Mouse (Mus musculus): ENCODE measurements around the gene Faap100. TPM values are rescaled to one million over a fixed set of nuclear protein-coding genes. Genes with fewer than 3 reads are reported as not detected.
"Not testable (repeated sequence)": the region's sequence is repeated elsewhere in the genome, so short reads cannot be mapped to it uniquely, and the experiment has no call there.

Gene Faap100
- polyA plus RNA-seq, 1 experiment from 2014 or later = 33.8 TPM

DNA sequence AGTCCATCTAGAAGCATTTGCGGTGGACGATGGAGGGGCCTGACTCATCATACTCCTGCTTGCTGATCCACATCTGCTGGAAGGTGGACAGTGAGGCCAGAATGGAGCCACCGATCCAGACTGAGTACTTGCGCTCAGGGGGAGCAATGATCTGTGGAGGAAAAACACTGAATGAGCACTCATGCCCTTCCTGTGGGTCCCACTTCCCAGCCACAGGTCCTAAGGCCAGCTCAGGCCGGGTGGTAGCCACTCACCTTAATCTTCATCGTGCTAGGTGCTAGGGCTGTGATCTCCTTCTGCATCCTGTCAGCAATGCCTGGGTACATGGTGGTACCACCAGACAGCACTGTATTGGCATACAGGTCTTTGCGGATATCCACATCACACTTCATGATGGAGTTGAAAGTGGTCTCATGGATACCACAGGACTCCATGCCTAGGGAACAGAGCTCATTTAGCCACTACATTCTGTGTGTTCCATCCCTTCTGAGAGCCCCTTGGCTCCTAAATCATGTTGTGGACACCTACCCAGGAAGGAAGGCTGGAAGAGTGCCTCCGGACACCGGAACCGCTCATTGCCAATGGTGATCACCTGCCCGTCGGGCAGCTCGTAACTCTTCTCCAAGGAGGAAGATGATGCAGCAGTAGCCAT lies 32.1 kb downstream of the Faap100 start:
- H3K36me3 ChIP-seq (ENCODE audit: control insufficient read depth, insufficient read depth, low read length); H3K27ac ChIP-seq (ENCODE audit: low read depth, low read length); H3K9me3 ChIP-seq (ENCODE audit: control insufficient read depth, low read length); H3K9ac ChIP-seq (ENCODE audit: low read length); H3K27me3 ChIP-seq (ENCODE audit: control insufficient read depth, insufficient read depth, low read length); ATAC-seq (replicated peaks; ENCODE audit: low FRiP score): not testable (repeated sequence)
- peak; percentile 53 for DNase-seq (ENCODE audit: low spot score)
- Histone ChIP-seq H3K4me3 (ENCODE audit: low read depth, low read length) (peak overlapping the region; percentile 29), H3K4me1 (replicated peaks; ENCODE audit: control insufficient read depth, insufficient read depth, low read length) (peaks cover 18% of the 10 kb centered on the region), H3K4me2 (ENCODE audit: low read depth, low read length, severe bottlenecking) (peak overlapping the region; percentile 58)
- WGBS = 85% methylated on average over 10 of the region's 13 CpGs

- H3K9me3 ChIP-seq (ENCODE audit: control insufficient read depth, low read length) = no peaks in the 10 kb centered on the region
- H3K9ac ChIP-seq (ENCODE audit: low read length) = no peak overlapping the region
- no peaks in the 10 kb centered on the region for H3K27me3 ChIP-seq (ENCODE audit: control insufficient read depth, insufficient read depth, low read length)
- peaks cover 10% of the 10 kb centered on the region; the same call in 1 of the 2 replicates for H3K4me1 ChIP-seq (replicated peaks; ENCODE audit: control insufficient read depth, insufficient read depth, low read length)
- H3K36me3 ChIP-seq (ENCODE audit: control insufficient read depth, insufficient read depth, low read length) = peaks cover 5% of the 10 kb centered on the region; the same call in 1 of the 2 replicates
- H3K27ac ChIP-seq (ENCODE audit: low read depth, low read length) = no peak overlapping the region
- ATAC-seq (replicated peaks; ENCODE audit: low FRiP score) = no peak
- peak overlapping the region; percentile 34 for H3K4me2 ChIP-seq (ENCODE audit: low read depth, low read length, severe bottlenecking)
- peak; percentile 58 for DNase-seq (ENCODE audit: low spot score)
- peak overlapping the region; percentile 20 for H3K4me3 ChIP-seq (ENCODE audit: low read depth, low read length)
- WGBS = 39% methylated on average over 1 of the region's 1 CpGs
Observed at GRCm38 (mm10) chr11:120345067-120345681, 33.4 kb downstream of the Faap100 start.

DNA sequence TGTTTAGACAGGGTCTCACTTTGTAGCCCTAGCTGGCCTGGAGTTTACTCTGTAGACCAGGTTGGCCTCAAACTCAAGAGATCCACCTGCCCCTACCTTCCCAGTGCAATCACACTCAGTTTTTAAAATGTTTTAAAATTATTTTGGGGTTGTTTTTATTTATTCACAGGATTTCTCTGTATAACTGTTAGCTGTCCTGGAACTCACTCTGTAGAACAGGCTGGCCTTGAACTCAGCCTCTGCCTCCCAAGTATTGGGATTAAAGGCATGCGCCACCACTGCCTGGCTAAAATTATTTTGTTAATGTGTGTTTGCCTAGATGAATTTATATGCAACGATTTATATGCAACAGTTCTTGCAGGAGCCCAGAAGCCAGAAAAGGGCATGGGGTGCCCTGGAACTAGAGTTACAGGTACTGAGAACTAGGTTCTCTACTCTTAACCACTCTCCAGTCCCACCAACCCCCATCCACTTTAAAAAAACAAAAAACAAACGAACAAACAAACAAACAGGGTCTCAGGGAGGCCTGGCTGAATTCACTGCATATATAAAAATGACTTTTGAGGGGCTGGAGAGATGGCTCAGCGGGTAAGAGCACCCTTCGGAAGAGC lies 34.1 kb downstream of the Faap100 start:
- Histone ChIP-seq H3K4me3 (ENCODE audit: low read depth, low read length) (no peak overlapping the region), H3K9ac (ENCODE audit: low read length) (no peak overlapping the region; the same call in 1 of the 2 replicates), H3K27ac (ENCODE audit: low read depth, low read length) (no peak overlapping the region), H3K4me1 (replicated peaks; ENCODE audit: control insufficient read depth, insufficient read depth, low read length) (peaks cover 6% of the 10 kb centered on the region; the same call in 1 of the 2 replicates), H3K4me2 (ENCODE audit: low read depth, low read length, severe bottlenecking) (no peak overlapping the region), H3K27me3 (ENCODE audit: control insufficient read depth, insufficient read depth, low read length) (no peaks in the 10 kb centered on the region), H3K36me3 (ENCODE audit: control insufficient read depth, insufficient read depth, low read length) (peaks cover 5% of the 10 kb centered on the region; the same call in 1 of the 2 replicates), H3K9me3 (ENCODE audit: control insufficient read depth, low read length) (no peaks in the 10 kb centered on the region)
- WGBS = 71% methylated on average over 5 of the region's 5 CpGs
- ATAC-seq (replicated peaks; ENCODE audit: low FRiP score) = no peak
- peak; percentile 52 for DNase-seq (ENCODE audit: low spot score)

GRCm38 (mm10) chr11:120343519-120344309 lies 34.9 kb downstream of the Faap100 start:
- no peaks in the 10 kb centered on the region for H3K27me3 ChIP-seq (ENCODE audit: control insufficient read depth, insufficient read depth, low read length)
- WGBS = 75% methylated on average over 5 of the region's 5 CpGs
- DNase-seq (ENCODE audit: low spot score) (peak; percentile 64), ATAC-seq (replicated peaks; ENCODE audit: low FRiP score) (no peak)
- H3K9me3 ChIP-seq (ENCODE audit: control insufficient read depth, low read length) = no peaks in the 10 kb centered on the region
- no peak overlapping the region for H3K4me2 ChIP-seq (ENCODE audit: low read depth, low read length, severe bottlenecking)
- no peak overlapping the region for H3K4me3 ChIP-seq (ENCODE audit: low read depth, low read length)
- H3K4me1 ChIP-seq (replicated peaks; ENCODE audit: control insufficient read depth, insufficient read depth, low read length) = peaks cover 5% of the 10 kb centered on the region; the same call in 1 of the 2 replicates
- H3K27ac ChIP-seq (ENCODE audit: low read depth, low read length) = no peak overlapping the region
- peaks cover 5% of the 10 kb centered on the region; the same call in 1 of the 2 replicates for H3K36me3 ChIP-seq (ENCODE audit: control insufficient read depth, insufficient read depth, low read length)
- no peak overlapping the region; the same call in 1 of the 2 replicates for H3K9ac ChIP-seq (ENCODE audit: low read length)

DNA sequence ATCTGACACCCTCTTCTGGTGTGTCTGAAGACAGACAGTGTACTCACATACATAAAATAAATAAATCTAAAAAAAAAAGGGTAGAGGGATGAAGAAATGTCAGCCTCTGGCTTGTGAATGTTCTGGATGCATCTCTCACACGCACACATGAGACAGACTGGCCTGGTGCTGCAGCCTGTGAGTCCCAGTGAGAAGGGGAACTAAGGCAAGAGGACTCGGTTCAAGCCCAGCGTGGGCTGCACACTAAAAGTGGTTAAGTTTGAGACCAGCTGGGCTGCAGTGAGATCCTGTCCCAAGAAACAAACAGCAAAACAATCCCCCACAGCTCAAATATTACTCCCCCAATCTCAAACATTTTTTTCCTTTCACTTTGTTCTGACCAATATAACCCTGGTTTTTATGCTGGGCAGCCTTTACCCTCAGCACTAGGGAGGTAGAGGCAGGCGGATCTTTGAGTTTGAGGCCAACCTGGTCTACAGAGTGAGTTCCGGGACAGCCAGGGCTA lies 35.9 kb downstream of the Faap100 start:
- H3K36me3 ChIP-seq (ENCODE audit: control insufficient read depth, insufficient read depth, low read length) = peaks cover 5% of the 10 kb centered on the region; the same call in 1 of the 2 replicates
- H3K4me2 ChIP-seq (ENCODE audit: low read depth, low read length, severe bottlenecking) = no peak overlapping the region
- DNase-seq (ENCODE audit: low spot score) = peak; percentile 48
- H3K4me3 ChIP-seq (ENCODE audit: low read depth, low read length) = no peak overlapping the region
- 91% methylated on average over 5 of the region's 5 CpGs for WGBS
- no peak for ATAC-seq (replicated peaks; ENCODE audit: low FRiP score)
- no peaks in the 10 kb centered on the region for H3K27me3 ChIP-seq (ENCODE audit: control insufficient read depth, insufficient read depth, low read length)
- H3K27ac ChIP-seq (ENCODE audit: low read depth, low read length) = no peak overlapping the region
- no peak overlapping the region for H3K9ac ChIP-seq (ENCODE audit: low read length)
- no peaks in the 10 kb centered on the region for H3K9me3 ChIP-seq (ENCODE audit: control insufficient read depth, low read length)
- peaks cover 5% of the 10 kb centered on the region; the same call in 1 of the 2 replicates for H3K4me1 ChIP-seq (replicated peaks; ENCODE audit: control insufficient read depth, insufficient read depth, low read length)

- Histone ChIP-seq H3K9me3 (ENCODE audit: control insufficient read depth, low read length) (no peaks in the 10 kb centered on the region; the same call in 1 of the 2 replicates), H3K27ac (ENCODE audit: low read depth, low read length) (no peak overlapping the region), H3K27me3 (ENCODE audit: control insufficient read depth, insufficient read depth, low read length) (no peaks in the 10 kb centered on the region), H3K9ac (ENCODE audit: low read length) (no peak overlapping the region), H3K36me3 (ENCODE audit: control insufficient read depth, insufficient read depth, low read length) (peaks cover 5% of the 10 kb centered on the region; the same call in 1 of the 2 replicates), H3K4me2 (ENCODE audit: low read depth, low read length, severe bottlenecking) (no peak overlapping the region), H3K4me1 (replicated peaks; ENCODE audit: control insufficient read depth, insufficient read depth, low read length) (peaks cover 5% of the 10 kb centered on the region; the same call in 1 of the 2 replicates), H3K4me3 (ENCODE audit: low read depth, low read length) (no peak overlapping the region)
- ATAC-seq (replicated peaks; ENCODE audit: low FRiP score) (no peak), DNase-seq (ENCODE audit: low spot score) (peak; percentile 47)
- 97% methylated on average over 4 of the region's 4 CpGs for WGBS
Observed at GRCm38 (mm10) chr11:120341661-120342060, 36.9 kb downstream of the Faap100 start.

DNA sequence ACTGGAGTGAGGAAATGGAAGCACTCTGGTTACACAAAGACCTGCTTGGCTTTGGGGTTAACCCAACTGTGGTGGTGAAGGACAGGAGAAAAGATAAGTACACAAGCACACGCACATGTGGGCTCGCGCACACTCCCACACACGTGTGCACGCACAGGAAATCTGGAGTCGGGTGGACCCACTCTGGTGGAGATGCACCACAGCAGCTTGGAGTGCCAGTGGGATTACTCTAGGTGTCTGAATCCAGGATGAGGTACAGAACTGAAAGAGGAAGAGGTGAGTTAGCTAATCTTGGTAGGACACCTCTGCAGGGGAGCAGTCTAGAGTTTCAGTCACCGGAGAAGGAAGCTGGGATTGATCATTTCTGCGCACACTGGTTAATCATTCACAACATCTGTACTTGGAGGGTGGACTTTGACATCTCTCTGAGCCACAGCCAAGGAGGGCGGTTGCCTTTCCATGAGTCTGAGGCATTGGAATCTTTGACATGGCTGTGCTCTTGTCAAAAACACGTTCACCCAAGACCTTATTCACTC lies 38.5 kb downstream of the Faap100 start:
- Histone ChIP-seq H3K27me3 (ENCODE audit: control insufficient read depth, insufficient read depth, low read length) (no peaks in the 10 kb centered on the region), H3K36me3 (ENCODE audit: control insufficient read depth, insufficient read depth, low read length) (peaks cover 1% of the 10 kb centered on the region; the same call in 1 of the 2 replicates), H3K4me3 (ENCODE audit: low read depth, low read length) (no peak overlapping the region), H3K9me3 (ENCODE audit: control insufficient read depth, low read length) (no peaks in the 10 kb centered on the region; the same call in 1 of the 2 replicates), H3K4me2 (ENCODE audit: low read depth, low read length, severe bottlenecking) (no peak overlapping the region), H3K9ac (ENCODE audit: low read length) (no peak overlapping the region), H3K27ac (ENCODE audit: low read depth, low read length) (no peak overlapping the region), H3K4me1 (replicated peaks; ENCODE audit: control insufficient read depth, insufficient read depth, low read length) (peaks cover under 1% of the 10 kb centered on the region; the same call in 1 of the 2 replicates)
- ATAC-seq (replicated peaks; ENCODE audit: low FRiP score) (no peak), DNase-seq (ENCODE audit: low spot score) (no peak)
- 93% methylated on average over 10 of the region's 10 CpGs for WGBS

DNA sequence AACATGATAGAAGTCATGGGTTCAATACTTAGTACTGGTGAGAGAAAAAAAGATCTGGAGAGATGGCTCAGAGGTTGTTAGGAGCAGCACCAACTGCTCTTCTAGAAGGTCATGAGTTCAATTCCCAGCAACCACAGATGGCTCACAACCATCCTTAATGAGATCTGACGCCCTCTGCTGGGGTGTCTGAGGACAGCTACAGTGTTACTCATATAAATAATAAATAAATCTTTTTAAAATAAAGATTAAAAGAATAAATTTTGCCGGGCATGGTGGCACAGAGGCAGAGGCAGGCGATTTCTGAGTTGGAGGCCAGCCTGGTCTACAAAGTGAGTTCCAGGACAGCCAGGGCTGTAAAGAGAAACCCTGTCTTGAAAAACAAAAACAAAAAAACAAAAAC lies 39.8 kb downstream of the Faap100 start:
- H3K4me2 ChIP-seq (ENCODE audit: low read depth, low read length, severe bottlenecking) = no peak overlapping the region
- no peaks in the 10 kb centered on the region for H3K4me1 ChIP-seq (replicated peaks; ENCODE audit: control insufficient read depth, insufficient read depth, low read length)
- H3K27ac ChIP-seq (ENCODE audit: low read depth, low read length) = no peak overlapping the region
- H3K27me3 ChIP-seq (ENCODE audit: control insufficient read depth, insufficient read depth, low read length) = no peaks in the 10 kb centered on the region
- no peaks in the 10 kb centered on the region for H3K36me3 ChIP-seq (ENCODE audit: control insufficient read depth, insufficient read depth, low read length)
- no peak for ATAC-seq (replicated peaks; ENCODE audit: low FRiP score)
- no peak overlapping the region for H3K9ac ChIP-seq (ENCODE audit: low read length)
- DNase-seq (ENCODE audit: low spot score) = no peak
- no peak overlapping the region for H3K4me3 ChIP-seq (ENCODE audit: low read depth, low read length)
- H3K9me3 ChIP-seq (ENCODE audit: control insufficient read depth, low read length) = no peaks in the 10 kb centered on the region; the same call in 1 of the 2 replicates
- 74% methylated on average over 3 of the region's 3 CpGs for whole genome bisulfite sequencing
